Mouse (Mus musculus) bone marrow, adult 2 months (tissue): ENCODE results near the gene Tgfbr3.

Experiments used
- CTCF ChIP-seq: fragments of 200-500 bp; IDR thresholded peaks from 2 replicates; pipeline ENCODE4 v1.5.1; 2011; ENCODE audit warnings: low read length, control low read depth; ENCODE audit not compliant: control insufficient read depth, insufficient read depth
- POLR2A ChIP-seq: fragments of 200-500 bp; IDR thresholded peaks from 2 replicates; pipeline ENCODE4 v1.6.1; 2011; ENCODE audit warnings: low read depth, mild to moderate bottlenecking, control low read depth, low read length, borderline replicate concordance; ENCODE audit not compliant: control insufficient read depth

- TF ChIP-seq POLR2A = no peak
- TF ChIP-seq CTCF = no peak
These were observed 156.1 kb downstream of the Tgfbr3 start for GRCm38 (mm10) chr5:107133336-107133735.
